Mouse (Mus musculus) C2C12 (cell line): ENCODE results near the gene Serinc4. TPM values are rescaled to one million over a fixed set of nuclear protein-coding genes. Genes with fewer than 3 reads are reported as not detected.

Source experiments
- H3K27me3 ChIP-seq: one replicate; pipeline ENCODE4 v1.6.1; 2011; ENCODE audit not compliant: control insufficient read depth, insufficient read depth, insufficient read length
- H3K36me3 ChIP-seq: one replicate; pipeline ENCODE4 v1.6.1; 2011; ENCODE audit not compliant: control insufficient read depth, insufficient read depth
- H3K4me3 ChIP-seq: one replicate; pipeline ENCODE4 v1.5.1; 2011; ENCODE audit warnings: mild to moderate bottlenecking, control low read depth; ENCODE audit not compliant: poor library complexity, insufficient read depth, severe bottlenecking
- H3K79me2 ChIP-seq: one replicate; pipeline ENCODE4 v1.6.1; 2011; ENCODE audit not compliant: control insufficient read depth, insufficient read depth
- H3K79me3 ChIP-seq: one replicate; pipeline ENCODE4 v1.6.1; 2011; ENCODE audit warnings: low read depth, control low read depth
- H3ac ChIP-seq: one replicate; pipeline ENCODE3; 2011; ENCODE audit warnings: low read depth; ENCODE audit not compliant: control insufficient read depth, insufficient read length
- CEBPB ChIP-seq: IDR thresholded peaks from one replicate; pipeline ENCODE4 v1.6.1; 2011; ENCODE audit warnings: low read depth, mild to moderate bottlenecking, control low read depth, moderate library complexity
- CTCF ChIP-seq: IDR thresholded peaks from one replicate; pipeline ENCODE4 v1.5.1; 2011; ENCODE audit not compliant: control insufficient read depth, insufficient read depth, insufficient read length
- FOSL1 ChIP-seq: IDR thresholded peaks from one replicate; pipeline ENCODE4 v1.8.0; 2011; ENCODE audit warnings: mild to moderate bottlenecking, low read length; ENCODE audit not compliant: poor library complexity, insufficient read depth, severe bottlenecking
- MAX ChIP-seq: IDR thresholded peaks from one replicate; pipeline ENCODE4 v1.6.1; 2011; ENCODE audit warnings: mild to moderate bottlenecking, control low read depth
- MYOD1 ChIP-seq: IDR thresholded peaks from one replicate; pipeline ENCODE4 v1.6.1; 2011; ENCODE audit warnings: low read depth; ENCODE audit not compliant: control insufficient read depth, insufficient read length
- MYOG ChIP-seq: IDR thresholded peaks from one replicate; pipeline ENCODE4 v1.6.1; 2011; ENCODE audit not compliant: control insufficient read depth, insufficient read length; ENCODE audit errors: extremely low read depth
- USF1 ChIP-seq: IDR thresholded peaks from one replicate; pipeline ENCODE4 v1.6.1; 2011; ENCODE audit warnings: low read depth, mild to moderate bottlenecking, control low read depth, moderate library complexity
- polyA plus RNA-seq: library from polyadenylated mRNA; unstranded; fragments of >200 nt; fragmentation: generic; extraction: Trizol; gene quantifications from one replicate; pipeline ENCODE4 v1.2.1, GENCODE M21; 2012; ENCODE audit warnings: missing spikeins

Gene Serinc4
- polyA plus RNA-seq, 1 experiment, result 0.20 TPM

DNA sequence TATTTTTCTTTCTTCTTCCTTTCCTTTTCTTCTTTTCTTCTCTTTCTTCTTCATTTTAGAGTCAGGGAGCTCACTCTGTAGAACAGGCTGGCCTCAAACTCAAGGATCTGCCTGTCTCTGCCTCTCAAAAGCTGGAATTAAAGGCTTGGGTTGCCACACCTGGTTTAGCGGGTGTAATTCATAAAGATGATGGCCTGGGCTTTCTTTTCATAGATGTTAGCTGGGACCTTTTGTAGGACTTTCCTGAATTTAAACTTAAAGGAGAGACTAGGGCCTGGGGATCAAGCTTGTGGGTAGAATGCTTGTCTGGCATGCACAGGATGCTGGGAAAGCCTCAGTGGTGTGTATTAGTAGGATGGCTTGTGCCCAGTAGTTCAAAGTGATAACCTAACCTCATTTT lies 12.4 kb downstream of the Serinc4 start, which contains the start of gene Ell3:
Gene Ell3 (minus strand): TSS at position 101 of the 400 bp plus-strand sequence.
- Histone ChIP-seq H3K79me3 (no peaks in the 10 kb centered on the region), H3K36me3 (peaks cover 18% of the 10 kb centered on the region), H3K27me3 (no peaks in the 10 kb centered on the region), H3K79me2 (peaks cover under 1% of the 10 kb centered on the region), H3K4me3 (no peak within 1 kb of the TSS), H3ac (no peak within 1 kb of the TSS)
- TF ChIP-seq CEBPB (no peak), USF1 (no peak), CTCF (no peak), FOSL1 (no peak), MAX (no peak), MYOG (no peak), MYOD1 (no peak)

DNA sequence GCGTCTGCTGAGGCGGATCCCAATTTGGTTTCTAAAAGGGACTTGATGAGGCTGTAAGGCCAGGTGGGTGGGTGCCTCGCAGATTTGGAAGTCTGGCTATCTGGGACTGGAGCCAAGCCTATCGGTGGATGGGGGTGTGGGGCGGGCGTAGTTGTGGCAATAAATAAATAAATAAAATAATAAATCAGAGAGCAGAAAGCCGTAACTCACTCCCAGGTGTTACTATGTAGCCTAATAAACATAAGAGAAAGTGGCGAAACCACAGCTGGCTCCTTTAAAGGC lies 13.6 kb downstream of the Serinc4 start:
- no peak for TF ChIP-seq USF1
- TF ChIP-seq CEBPB, result no peak
- no peak for TF ChIP-seq MYOD1
- no peak for TF ChIP-seq FOSL1
- TF ChIP-seq MAX, result no peak
- TF ChIP-seq MYOG, result no peak
- no peak for TF ChIP-seq CTCF
- no peak overlapping the region for H3ac ChIP-seq
- H3K79me2 ChIP-seq, result no peaks in the 10 kb centered on the region
- no peaks in the 10 kb centered on the region for H3K27me3 ChIP-seq
- H3K79me3 ChIP-seq, result no peaks in the 10 kb centered on the region
- H3K36me3 ChIP-seq, result peaks cover 30% of the 10 kb centered on the region
- no peak overlapping the region for H3K4me3 ChIP-seq

DNA sequence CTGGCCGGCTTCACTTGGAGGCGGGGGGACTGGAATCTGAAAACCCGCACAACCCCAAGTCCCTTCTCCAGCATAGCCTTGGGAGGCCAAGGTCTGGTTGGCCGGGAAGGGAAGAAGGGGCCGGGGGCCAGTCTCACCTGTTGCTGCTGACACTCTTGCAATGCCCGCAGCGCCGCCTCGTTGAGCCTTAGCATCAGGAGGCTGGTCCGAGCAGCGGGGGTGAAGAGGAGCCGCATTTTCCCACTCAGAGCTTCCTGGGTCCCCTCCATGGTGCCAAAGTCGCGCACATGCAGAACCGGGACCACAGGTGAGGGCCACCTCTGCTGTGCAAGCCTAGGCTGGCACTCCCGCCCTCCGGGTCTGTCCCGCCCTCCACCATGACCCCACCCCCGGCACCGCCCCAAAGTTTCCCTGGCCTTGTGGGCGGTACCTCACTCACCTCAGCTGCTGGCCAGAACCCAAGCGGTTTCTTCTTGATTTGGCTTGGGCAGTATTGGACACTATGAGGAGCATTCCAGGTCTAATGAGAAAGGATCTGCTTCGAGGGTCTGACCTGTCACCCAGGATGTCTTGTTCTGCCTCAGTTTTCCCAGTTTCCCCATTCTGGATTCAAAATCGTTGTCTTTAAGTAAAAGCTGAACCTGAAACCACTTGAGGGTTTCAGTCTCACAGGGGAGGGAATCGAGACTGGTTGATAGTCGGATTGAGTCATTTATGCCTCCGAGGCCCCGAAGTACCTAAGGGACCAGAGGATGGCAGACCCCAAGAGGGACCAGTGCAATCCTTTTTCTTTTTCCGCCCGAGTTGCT lies 14.1 kb downstream of the Serinc4 start:
- no peaks in the 10 kb centered on the region for H3K79me2 ChIP-seq
- no peaks in the 10 kb centered on the region for H3K79me3 ChIP-seq
- no peak overlapping the region for H3ac ChIP-seq
- TF ChIP-seq MAX (no peak), MYOD1 (no peak), FOSL1 (no peak), CEBPB (no peak), CTCF (no peak), USF1 (no peak), MYOG (no peak)
- no peak overlapping the region for H3K4me3 ChIP-seq
- no peaks in the 10 kb centered on the region for H3K27me3 ChIP-seq
- H3K36me3 ChIP-seq, result peaks cover 35% of the 10 kb centered on the region

DNA sequence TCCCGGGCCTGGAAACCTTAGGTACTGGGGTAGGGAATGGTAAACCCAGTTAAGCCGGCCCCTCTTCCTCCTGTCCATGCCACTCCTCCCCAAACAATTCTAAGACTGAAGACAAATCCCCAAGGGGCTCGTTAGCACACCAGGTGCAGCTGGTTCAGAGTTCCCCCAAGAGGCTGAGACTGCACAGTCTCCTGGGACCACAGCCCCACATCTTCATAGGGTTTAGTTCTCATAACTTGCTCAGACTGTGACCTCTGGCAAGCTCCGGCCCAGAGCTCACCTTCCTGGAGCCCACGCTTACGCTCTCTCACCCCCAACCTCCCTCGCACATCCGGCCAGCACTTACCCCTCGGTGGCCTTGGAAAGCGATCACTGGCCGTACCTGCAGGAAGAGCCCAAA lies 14.8 kb downstream of the Serinc4 start:
- H3K4me3 ChIP-seq, result no peak overlapping the region
- H3ac ChIP-seq, result no peak overlapping the region
- H3K79me2 ChIP-seq, result no peaks in the 10 kb centered on the region
- H3K27me3 ChIP-seq, result no peaks in the 10 kb centered on the region
- TF ChIP-seq CEBPB (no peak), CTCF (no peak), MAX (no peak), FOSL1 (no peak), MYOG (no peak), USF1 (no peak), MYOD1 (no peak)
- no peaks in the 10 kb centered on the region for H3K79me3 ChIP-seq
- peaks cover 40% of the 10 kb centered on the region for H3K36me3 ChIP-seq

GRCm38 (mm10) chr2:121440834-121441605 lies 15.6 kb downstream of the Serinc4 start:
- no peak overlapping the region for H3ac ChIP-seq
- no peak for TF ChIP-seq CEBPB
- no peak for TF ChIP-seq CTCF
- TF ChIP-seq MYOD1, result no peak
- TF ChIP-seq USF1, result no peak
- TF ChIP-seq MYOG, result no peak
- TF ChIP-seq FOSL1, result no peak
- no peak for TF ChIP-seq MAX
- H3K79me3 ChIP-seq, result no peaks in the 10 kb centered on the region
- no peak overlapping the region for H3K4me3 ChIP-seq
- no peaks in the 10 kb centered on the region for H3K27me3 ChIP-seq
- H3K36me3 ChIP-seq, result peaks cover 44% of the 10 kb centered on the region
- H3K79me2 ChIP-seq, result no peaks in the 10 kb centered on the region

GRCm38 (mm10) chr2:121439746-121440145 lies 16.8 kb downstream of the Serinc4 start:
- Histone ChIP-seq H3K79me3 (no peaks in the 10 kb centered on the region), H3K4me3 (no peak overlapping the region), H3K36me3 (peaks cover 57% of the 10 kb centered on the region), H3ac (no peak overlapping the region), H3K27me3 (no peaks in the 10 kb centered on the region), H3K79me2 (no peaks in the 10 kb centered on the region)
- TF ChIP-seq FOSL1 (no peak), CTCF (no peak), CEBPB (no peak), MAX (no peak), MYOD1 (no peak), USF1 (no peak), MYOG (no peak)
